ENCODE assay signal across 8 mouse cellular contexts in the genomic region with DNA sequence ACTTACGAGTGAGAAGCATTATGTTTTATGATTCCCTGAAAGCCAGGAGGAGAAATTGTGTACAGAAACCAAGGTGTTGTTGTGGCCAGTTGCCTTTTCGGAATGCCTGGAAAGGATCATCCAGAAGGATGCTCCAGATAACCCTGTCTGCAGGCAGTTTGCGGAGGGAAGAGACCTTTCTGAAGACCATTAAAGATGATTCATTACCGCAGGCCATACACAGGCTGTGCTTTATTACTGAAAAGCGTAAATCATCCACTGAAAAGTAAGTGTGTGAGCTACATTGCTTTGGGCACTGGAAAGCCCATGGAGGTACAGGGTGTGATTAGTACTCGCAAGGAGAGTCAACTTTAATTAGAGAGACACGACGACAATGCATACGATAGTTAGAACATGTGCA.
"Had no signal": no experiment of that assay in that cellular context is flagged by ENCODE, and none has a peak within 500 bp of the region (broad histone marks: within the 10 kb centered on the region; RNA-seq: fewer than 3 reads in every experiment).

No protein-coding gene starts in this region.

- DNase-seq: kidney, adult 11 months; kidney, adult 9 months; kidney, postnatal 25 days; lung, adult 2 months; lung, postnatal 36 days; midbrain, embryonic 14.5 days; right cerebral cortex, postnatal 14 days; thymus, postnatal 36 days had no signal
